8 mouse cellular contexts compared by ENCODE assay signal in the genomic region with DNA sequence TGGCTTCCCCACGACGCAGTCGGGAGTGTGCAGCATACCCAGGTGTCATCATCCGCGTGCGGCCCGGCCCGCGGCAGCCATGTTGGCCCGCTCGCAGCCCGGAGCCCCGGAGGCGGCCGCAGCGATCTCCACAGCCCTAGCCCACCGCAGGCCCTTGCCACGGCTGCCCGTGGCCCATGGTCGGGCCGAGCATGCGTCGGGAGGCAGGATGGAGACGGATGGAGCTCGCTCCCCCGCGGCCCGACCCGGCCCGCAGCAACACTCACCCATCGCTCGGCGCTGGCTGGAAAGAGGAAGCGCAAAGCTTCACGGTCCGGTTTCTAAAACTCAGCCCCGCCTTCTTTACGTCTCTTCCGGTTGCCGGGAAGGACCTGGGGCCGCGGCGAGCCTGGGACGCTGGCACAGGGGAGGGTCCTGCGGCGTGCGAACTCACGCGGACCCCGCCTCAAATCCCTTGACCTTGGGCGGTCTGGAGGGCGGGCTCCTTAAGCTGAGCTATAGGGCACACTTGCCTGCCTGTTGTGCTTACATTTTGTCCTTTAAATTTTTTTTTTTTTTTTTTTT. TPM values are rescaled to one million over a fixed set of nuclear protein-coding genes. Genes with fewer than 3 reads are reported as not detected.
A peak's percentile ranks its signal among the peaks of the same experiment; 100 is the strongest.
DNase-seq lines count a peak whose midpoint lies in the region; ATAC-seq and TF ChIP-seq lines count a peak whose summit lies in the region.

Rps8 (minus strand) TSS at position 452 of the 564 bp plus-strand sequence.

- DNase-seq in Patski (ENCODE audit: low read depth, low spot score): peak; percentile 33
- DNase-seq in cerebellum, postnatal 10 days: peak; percentile 91 to 93
- peak; percentile 72 to 81 for DNase-seq in frontal cortex, postnatal 14 days (ENCODE audit: low spot score in 2 of 2)
- DNase-seq in left cerebral cortex, adult 11 months (ENCODE audit: low spot score): peak; percentile 70
- DNase-seq in lung, postnatal 4 days: peak; percentile 89 to 91
- peak; percentile 78 for DNase-seq in retina, postnatal 7 days (ENCODE audit: low read depth, low spot score)
- peak; percentile 81 for DNase-seq in urinary bladder, adult 2 months (ENCODE audit: low spot score)

- peak within 1 kb of the TSS; percentile 97 for H3K4me2 ChIP-seq in hindbrain, embryonic 13.5 days

- peak within 1 kb of the TSS; percentile 96 for H3K27ac ChIP-seq in hindbrain, embryonic 13.5 days

- peak within 1 kb of the TSS; percentile 92 for H3K4me3 ChIP-seq in hindbrain, embryonic 13.5 days

- H3K27me3 ChIP-seq in Patski: no peaks in the 10 kb centered on the region
- no peaks in the 10 kb centered on the region for H3K27me3 ChIP-seq in hindbrain, embryonic 13.5 days

- ATAC-seq in Patski: peak; percentile 82
- peak; percentile 94 for ATAC-seq in hindbrain, embryonic 13.5 days (ENCODE audit: low FRiP score)

- CTCF ChIA-PET in Patski (lab: Charles Lee): interaction anchor here (0.9 to 4.0 kb wide), 3 partner anchors 10 to 22 kb away, joined by 3 to 13 read pairs (median 3); no protein-coding TSS in a partner anchor

- under 1% methylated on average over 52 of the region's 52 CpGs for WGBS in hindbrain, embryonic 13.5 days

- H3K9ac ChIP-seq in hindbrain, embryonic 13.5 days: peak within 1 kb of the TSS; percentile 99

- H3K9me3 ChIP-seq in hindbrain, embryonic 13.5 days: no peaks in the 10 kb centered on the region

- in situ Hi-C loops in Patski (cut with MboI; ENCODE audit: low pct_unique_long_range_greater_than_20kb): no loop called here

- peaks cover 27% of the 10 kb centered on the region for H3K4me1 ChIP-seq in hindbrain, embryonic 13.5 days (replicated peaks)

- peaks cover 42% of the 10 kb centered on the region for H3K36me3 ChIP-seq in hindbrain, embryonic 13.5 days

- POLR2A ChIA-PET in Patski (lab: Charles Lee): interaction anchor here (0.7 to 1.9 kb wide), 7 partner anchors 9 to 57 kb away, joined by 3 to 6 read pairs (median 4); no protein-coding TSS in a partner anchor

- TF ChIP-seq CTCF in Patski (IDR thresholded peaks at IDR 0.05): no peak

RNA-seq across cellular contexts. Expression of gene Rps8, which starts in this region (rescaled TPM):
- 289 TPM for polyA plus RNA-seq in Patski (2021)
- polyA plus RNA-seq in hindbrain, embryonic 13.5 days (2015; fragmentation: Nextera tagmentation; extraction: Ambion mirVana): 576 and 608 TPM in 2 replicates
- 1,373 and 1,379 TPM in 2 replicates for polyA plus RNA-seq in urinary bladder, adult 2 months (2012; rRNA removed)

Comparison
In these comparisons a context has a peak if more than half of its experiments do, and no peak if none do; other contexts are left out.
1. Peak in every context shown above with its lines: DNase-seq, ATAC-seq, H3K4me3 ChIP-seq and H3K27ac ChIP-seq.
2. DNase-seq: peak in every context shown above with its lines; median percentile 92 in cerebellum, postnatal 10 days; 90 in lung, postnatal 4 days; 81 in urinary bladder, adult 2 months; 78 in retina, postnatal 7 days; 76 in frontal cortex, postnatal 14 days; 70 in left cerebral cortex, adult 11 months; 33 in Patski.